In genomic region chr15:86593404-86593803, GRCm38 (mm10) we compare ENCODE assay signal across 10 mouse cellular contexts.
DNase-seq lines count a peak whose midpoint lies in the region; ATAC-seq and TF ChIP-seq lines count a peak whose summit lies in the region.
"Had no signal": no experiment of that assay in that cellular context is flagged by ENCODE, and none has a peak within 500 bp of the region (broad histone marks: within the 10 kb centered on the region; RNA-seq: fewer than 3 reads in every experiment).

No protein-coding gene starts in this region.

- no peak for TF ChIP-seq POLR2A in brain, embryonic 14.5 days (IDR thresholded peaks at IDR 0.05; ENCODE audit: borderline replicate concordance, extremely low read depth, insufficient read depth, insufficient read length, poor library complexity, severe bottlenecking)

- intact Hi-C loops in left cerebral cortex, postnatal 36 days (cut with DNase I), result no loop called here

- peak; percentile 56 for DNase-seq in brain, embryonic 14.5 days (ENCODE audit: low read depth)
- DNase-seq in cerebellum, adult 18-20 months, result peak; percentile 33 to 38
- peak; percentile 40 to 43 for DNase-seq in left cerebral cortex, postnatal 36 days (ENCODE audit: low spot score in 2 of 2)
- no peak for DNase-seq in adrenal gland, postnatal 36 days
- DNase-seq in heart, postnatal 4 days, result no peak
- no peak for DNase-seq in gastrocnemius, postnatal 25 days
- DNase-seq: gastrocnemius, postnatal 10 days; kidney, postnatal 25 days had no signal

- TF ChIP-seq CTCF in brain, embryonic 14.5 days (IDR thresholded peaks at IDR 0.05; ENCODE audit: borderline replicate concordance, extremely low read depth, insufficient read depth, insufficient read length), result no peak

- peak; percentile 91 to 93 for ATAC-seq in hematopoietic stem cell, adult 5-6 weeks (replicated peaks in 1 of 2; ENCODE audit: insufficient read depth in 1 of 2, low FRiP score in 2 of 2, low TSS enrichment in 1 of 2, low read depth in 1 of 2, poor library complexity in 2 of 2, severe bottlenecking in 2 of 2)
- ATAC-seq in CD4-positive, CD25-positive, alpha-beta regulatory T cell, adult 4 months, result no peak

Comparison
In these comparisons a context has a peak if more than half of its experiments do, and no peak if none do; other contexts are left out.
1. DNase-seq: peak in brain, embryonic 14.5 days (single experiment), cerebellum, adult 18-20 months (2 of 2) and left cerebral cortex, postnatal 36 days (2 of 2); none in adrenal gland, postnatal 36 days (0 of 2), heart, postnatal 4 days (single experiment) and gastrocnemius, postnatal 25 days (single experiment).